Mouse (Mus musculus): ENCODE data around the gene Klf11. TPM values are rescaled to one million over a fixed set of nuclear protein-coding genes. Genes with fewer than 3 reads are reported as not detected.

Gene Klf11
- polyA plus RNA-seq, 1 experiment from 2014 or later, result 21.1 TPM

Other genes with a start within 250 kb of the Klf11 start
- gene Taf1b, start 152.9 kb upstream of the Klf11 start, polyA plus RNA-seq (2015; fragmentation: Nextera tagmentation; extraction: Ambion mirVana), result 23.2 and 24.6 TPM in 2 replicates
- 1.6 and 2.0 TPM in 2 replicates for gene Grhl1, start 79.0 kb upstream of the Klf11 start, polyA plus RNA-seq (2015; fragmentation: Nextera tagmentation; extraction: Ambion mirVana)
- 0.97 and 1.5 TPM in 2 replicates for gene Cys1, start 30.5 kb downstream of the Klf11 start, polyA plus RNA-seq (2015; fragmentation: Nextera tagmentation; extraction: Ambion mirVana)
- 231 and 265 TPM in 2 replicates for gene Rrm2, start 57.0 kb downstream of the Klf11 start, polyA plus RNA-seq (2015; fragmentation: Nextera tagmentation; extraction: Ambion mirVana)
- gene Mboat2, start 179.6 kb downstream of the Klf11 start, polyA plus RNA-seq (2015; fragmentation: Nextera tagmentation; extraction: Ambion mirVana), result 28.8 and 29.9 TPM in 2 replicates

Data from heart, embryonic 16.5 days (tissue).